Mouse (Mus musculus) hematopoietic stem cell, adult 5-6 weeks (primary cell): ENCODE measurements around the gene Wnt10b. TPM values are rescaled to one million over a fixed set of nuclear protein-coding genes. Genes with fewer than 3 reads are reported as not detected.
"Not testable (repeated sequence)": the region's sequence is repeated elsewhere in the genome, so short reads cannot be mapped to it uniquely, and the experiment has no call there.

Source experiments
- ATAC-seq, 2 experiments: fragments of 125-278 bp in 1 of 2; replicated peaks in 1 of 2; 2 replicates each; pipeline ENCODE4 v1.8.0; 2016 to 2017; ENCODE audit warnings: inconsistent platforms in 2 of 2, mild to moderate bottlenecking in 2 of 2, moderate number of reproducible peaks in 2 of 2, low read depth in 1 of 2, moderate TSS enrichment in 1 of 2; ENCODE audit not compliant: low FRiP score in 2 of 2, poor library complexity in 2 of 2, severe bottlenecking in 2 of 2, insufficient read depth in 1 of 2, low TSS enrichment in 1 of 2
- total RNA-seq: library from RNA; stranded (forward); fragments of 172-1452, 232-1000 nt; gene quantifications from 2 replicates; pipeline ENCODE4 v1.2.3, GENCODE M21; 2017

Gene Wnt10b
- total RNA-seq, 1 experiment from 2014 or later: 1.8 TPM

GRCm38 (mm10) chr15:98746344-98746965 is 31.5 kb downstream of the Wnt10b start:
- ATAC-seq: no peak

- ATAC-seq: not testable (repeated sequence)
These were observed 34.1 kb downstream of the Wnt10b start for GRCm38 (mm10) chr15:98743863-98744262.

GRCm38 (mm10) chr15:98742766-98743428 is 35.1 kb downstream of the Wnt10b start:
- ATAC-seq: no peak

GRCm38 (mm10) chr15:98740219-98740618 is 37.7 kb downstream of the Wnt10b start:
- ATAC-seq: no peak

GRCm38 (mm10) chr15:98738796-98739195 is 39.2 kb downstream of the Wnt10b start:
- ATAC-seq: no peak

- no peak for ATAC-seq
These were observed 40.1 kb downstream of the Wnt10b start for GRCm38 (mm10) chr15:98737881-98738280.

- no peak for ATAC-seq
These were observed 41.4 kb downstream of the Wnt10b start for GRCm38 (mm10) chr15:98736521-98736920.

GRCm38 (mm10) chr15:98733976-98734566 is 43.9 kb downstream of the Wnt10b start:
- no peak for ATAC-seq

GRCm38 (mm10) chr15:98733370-98733769 is 44.6 kb downstream of the Wnt10b start:
- ATAC-seq: no peak

- no peak for ATAC-seq
These were observed 45.9 kb downstream of the Wnt10b start for GRCm38 (mm10) chr15:98732006-98732531.

GRCm38 (mm10) chr15:98730790-98731189 is 47.2 kb downstream of the Wnt10b start:
- ATAC-seq: no peak

- no peak for ATAC-seq
These were observed 48.0 kb downstream of the Wnt10b start for GRCm38 (mm10) chr15:98729791-98730545.

- ATAC-seq: 0 out of 4 replicates have a peak, but pooled peaks of 1 of the 2 experiments have one; percentile 10
These were observed 49.6 kb downstream of the Wnt10b start for GRCm38 (mm10) chr15:98728366-98728765.

GRCm38 (mm10) chr15:98727443-98728321 is 50.3 kb downstream of the Wnt10b start, which contains the start of gene Fkbp11:
TSS of gene Fkbp11 (minus strand) at chr15:98728198.
- peak; percentile 55 to 77 for ATAC-seq

- ATAC-seq: no peak
These were observed 51.2 kb downstream of the Wnt10b start for GRCm38 (mm10) chr15:98726746-98727145.

- ATAC-seq: no peak
These were observed 51.9 kb downstream of the Wnt10b start for GRCm38 (mm10) chr15:98726079-98726478.

GRCm38 (mm10) chr15:98724441-98724840 is 53.5 kb downstream of the Wnt10b start:
- no peak for ATAC-seq
